Mouse (Mus musculus) ES-E14 (cell line): ENCODE measurements around the gene Cemip2. TPM values are rescaled to one million over a fixed set of nuclear protein-coding genes. Genes with fewer than 3 reads are reported as not detected.

Source experiments
- DNase-seq: peaks from one replicate; pipeline ENCODE4 v3.0.0-alpha.2; 2013; ENCODE audit warnings: low read depth, low spot score
- H3K27ac ChIP-seq: 2 replicates; pipeline ENCODE4 v1.5.1; 2012; ENCODE audit warnings: low read depth, mild to moderate bottlenecking, low read length, moderate library complexity, mixed read lengths; ENCODE audit not compliant: poor library complexity, insufficient read depth, severe bottlenecking
- H3K36me3 ChIP-seq: 2 replicates; pipeline ENCODE4 v1.6.1; 2012; ENCODE audit warnings: mild to moderate bottlenecking, low read length, moderate library complexity, mixed read lengths; ENCODE audit not compliant: control insufficient read depth, poor library complexity, insufficient read depth, severe bottlenecking
- H3K4me1 ChIP-seq, 2 experiments: fragments of 150-350 bp in 1 of 2; sonication (generic) in 1 of 2; 2 replicates each; pipeline ENCODE4 v1.6.1; 2012; ENCODE audit warnings: low read length in 2 of 2, mild to moderate bottlenecking in 1 of 2, mixed read lengths in 1 of 2; ENCODE audit not compliant: control insufficient read depth in 2 of 2, insufficient read depth in 2 of 2, poor library complexity in 1 of 2
- H3K4me3 ChIP-seq, 2 experiments: fragments of 150-350 bp in 1 of 2; sonication (generic) in 1 of 2; 2 replicates each; pipeline ENCODE4 v1.5.1; 2012; ENCODE audit warnings: low read length in 2 of 2, low read depth in 1 of 2, mild to moderate bottlenecking in 1 of 2, mixed read lengths in 1 of 2; ENCODE audit not compliant: insufficient read depth in 1 of 2, poor library complexity in 1 of 2, severe bottlenecking in 1 of 2
- H3K9ac ChIP-seq: 2 replicates; pipeline ENCODE4 v1.6.1; 2012; ENCODE audit warnings: low read depth, mild to moderate bottlenecking, low read length, mixed read lengths; ENCODE audit not compliant: poor library complexity, insufficient read depth, severe bottlenecking
- H3K9me3 ChIP-seq: fragments of 150-350 bp; sonication (generic); 2 replicates; pipeline ENCODE4 v1.6.1; 2012; ENCODE audit warnings: low read depth, mild to moderate bottlenecking, low read length; ENCODE audit not compliant: control insufficient read depth, insufficient read depth
- CHD2 ChIP-seq: IDR thresholded peaks from 2 replicates; pipeline ENCODE4 v1.6.1; 2014; ENCODE audit warnings: mild to moderate bottlenecking, low read depth, low read length, inconsistent platforms
- HCFC1 ChIP-seq: IDR thresholded peaks from 2 replicates; pipeline ENCODE4 v1.6.1; 2012; ENCODE audit warnings: low read length, inconsistent platforms, borderline replicate concordance; ENCODE audit not compliant: insufficient read depth
- MAFK ChIP-seq: IDR thresholded peaks from 2 replicates; pipeline ENCODE4 v1.6.1; 2014; ENCODE audit warnings: mild to moderate bottlenecking, low read depth, low read length, inconsistent platforms; ENCODE audit not compliant: insufficient read depth
- ZC3H11A ChIP-seq: IDR thresholded peaks from 2 replicates; pipeline ENCODE4 v1.6.1; 2012; ENCODE audit warnings: low read depth, mild to moderate bottlenecking, inconsistent platforms, low read length, borderline replicate concordance
- ZNF384 ChIP-seq: IDR thresholded peaks from 2 replicates; pipeline ENCODE4 v1.6.1; 2012; ENCODE audit warnings: low read depth, low read length, inconsistent platforms
- in situ Hi-C, 2 experiments: fragments of 600-800 bp; cut with MboI; formaldehyde crosslinking; loops; one replicate each; pipeline ENCODE4 v1.15.1; 2025; ENCODE audit warnings: low sequenced_read_pairs in 2 of 2, inconsistent platforms in 1 of 2; ENCODE audit not compliant: unreplicated experiment in 2 of 2
- total RNA-seq: library from RNA; depleted of rRNA; stranded (reverse); fragments of 300-350 nt; gene quantifications from 2 replicates; pipeline ENCODE4 v1.2.3, GENCODE M21; 2012

Gene Cemip2
- total RNA-seq, 1 experiment, result 75.3 TPM

- Histone ChIP-seq H3K9me3 (no peaks in the 10 kb centered on the region), H3K27ac (no peak overlapping the region), H3K36me3 (no peaks in the 10 kb centered on the region), H3K4me1 (0 out of 4 replicates have a peak, but pooled peaks cover 0 to 3% of the 10 kb centered on the region in 2 experiments), H3K9ac (no peak overlapping the region), H3K4me3 (no peak overlapping the region)
- TF ChIP-seq MAFK, result no peak
- TF ChIP-seq ZC3H11A, result no peak
- TF ChIP-seq CHD2, result no peak
- TF ChIP-seq HCFC1, result no peak
- no peak for TF ChIP-seq ZNF384
- DNase-seq, result no peak
- in situ Hi-C loops, result no loop called here
Observed at GRCm38 (mm10) chr19:21737446-21737845, 40.7 kb upstream of the Cemip2 start.

DNA sequence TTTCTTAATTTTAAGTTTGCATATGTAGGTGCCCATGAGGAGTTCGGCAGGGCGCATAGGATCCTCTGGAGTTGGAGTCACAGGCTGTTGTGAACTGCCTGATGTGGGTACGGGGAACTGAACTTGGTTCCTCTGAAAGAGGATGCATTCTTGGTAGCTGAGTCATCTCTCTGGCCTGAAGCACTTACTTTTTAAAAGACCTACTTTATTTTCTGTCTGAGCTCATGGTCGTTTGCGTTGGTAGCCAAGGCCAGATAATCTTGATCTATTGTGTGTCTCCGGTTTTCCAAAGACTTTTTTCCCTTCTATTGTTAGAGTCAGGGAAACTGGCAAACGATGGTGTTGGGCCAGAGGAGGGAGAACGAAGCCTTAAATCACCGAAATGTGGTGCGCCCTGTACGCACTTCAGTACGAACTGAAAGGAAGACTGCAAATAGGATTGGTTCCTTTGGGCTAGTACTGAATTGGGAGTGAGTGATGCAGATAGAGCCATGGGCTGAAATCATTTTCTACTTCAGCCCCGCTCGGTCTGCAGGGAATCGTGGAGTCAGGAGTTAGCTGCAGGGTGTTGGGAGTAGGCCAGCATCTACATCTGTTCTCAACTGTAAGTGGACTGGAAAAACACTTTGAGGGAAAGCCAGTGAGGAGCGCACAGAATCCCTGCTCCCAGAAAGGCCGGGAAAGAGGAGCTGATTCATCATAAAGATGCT is 40.1 kb upstream of the Cemip2 start:
- H3K27ac ChIP-seq, result no peak overlapping the region
- no peaks in the 10 kb centered on the region for H3K36me3 ChIP-seq
- H3K9me3 ChIP-seq, result no peaks in the 10 kb centered on the region
- no peak for DNase-seq
- peak overlapping the region in 1 of 2 experiments; percentile 23; a peak in 1 of 4 replicates for H3K4me3 ChIP-seq
- H3K4me1 ChIP-seq, result 0 out of 4 replicates have a peak, but pooled peaks cover 0 to 3% of the 10 kb centered on the region in 2 experiments
- peak overlapping the region; percentile 5; the same call in 1 of the 2 replicates for H3K9ac ChIP-seq
- no peak for TF ChIP-seq HCFC1
- no peak for TF ChIP-seq ZNF384
- no peak for TF ChIP-seq ZC3H11A
- TF ChIP-seq MAFK, result no peak
- TF ChIP-seq CHD2, result no peak
- in situ Hi-C loops, result no loop called here

- TF ChIP-seq HCFC1 (no peak), ZNF384 (no peak), CHD2 (no peak), MAFK (no peak), ZC3H11A (no peak)
- no peak overlapping the region for H3K27ac ChIP-seq
- in situ Hi-C loops, result no loop called here
- H3K9ac ChIP-seq, result no peak overlapping the region
- H3K4me3 ChIP-seq, result no peak overlapping the region
- no peaks in the 10 kb centered on the region for H3K36me3 ChIP-seq
- no peaks in the 10 kb centered on the region for H3K9me3 ChIP-seq
- H3K4me1 ChIP-seq, result 0 out of 4 replicates have a peak, but pooled peaks cover 0 to 3% of the 10 kb centered on the region in 2 experiments
- DNase-seq, result no peak
Observed at GRCm38 (mm10) chr19:21738591-21739280, 39.4 kb upstream of the Cemip2 start.

GRCm38 (mm10) chr19:21742138-21742537 is 36.0 kb upstream of the Cemip2 start:
- no peaks in the 10 kb centered on the region for H3K9me3 ChIP-seq
- H3K9ac ChIP-seq, result no peak overlapping the region
- H3K36me3 ChIP-seq, result no peaks in the 10 kb centered on the region
- H3K27ac ChIP-seq, result no peak overlapping the region
- 0 out of 4 replicates have a peak, but pooled peaks cover 0 to 3% of the 10 kb centered on the region in 2 experiments for H3K4me1 ChIP-seq
- in situ Hi-C loops, result loop anchor here in 1 of 2 experiments (5.0 to 10.0 kb wide), 2 partner anchors 165 to 367 kb away; no protein-coding TSS in a partner anchor
- peak overlapping the region; percentile 46 to 54 for H3K4me3 ChIP-seq
- no peak for DNase-seq
- TF ChIP-seq HCFC1 (no peak), ZNF384 (no peak), CHD2 (no peak), MAFK (no peak), ZC3H11A (no peak)
